Mouse (Mus musculus) embryonic facial prominence, embryonic 12.5 days (tissue): ENCODE data around the gene Pak1. TPM values are rescaled to one million over a fixed set of nuclear protein-coding genes. Genes with fewer than 3 reads are reported as not detected.

Experiments
- ATAC-seq: fragments of 200-750 bp; cut with Nextera tagmentation; 2 replicates; pipeline ENCODE4 v1.8.0; 2017; ENCODE audit not compliant: insufficient number of reproducible peaks, insufficient read depth, low FRiP score, low TSS enrichment
- H3K27ac ChIP-seq: fragments of 300-500 bp; sonication (generic); 2 replicates; pipeline ENCODE4 v1.5.1; 2016; ENCODE audit warnings: mild to moderate bottlenecking
- H3K27me3 ChIP-seq: fragments of 300-500 bp; sonication (generic); 2 replicates; pipeline ENCODE4 v1.6.1; 2016; ENCODE audit warnings: mild to moderate bottlenecking, moderate library complexity
- H3K36me3 ChIP-seq: fragments of 300-500 bp; sonication (generic); 2 replicates; pipeline ENCODE4 v1.6.1; 2016; ENCODE audit warnings: mild to moderate bottlenecking
- H3K4me1 ChIP-seq: fragments of 300-500 bp; sonication (generic); 2 replicates; pipeline ENCODE4 v1.6.1; 2016
- H3K4me2 ChIP-seq: fragments of 300-500 bp; sonication (generic); replicated peaks from 2 replicates; pipeline ENCODE4 v1.6.1; 2016; ENCODE audit warnings: mild to moderate bottlenecking, moderate library complexity
- H3K4me3 ChIP-seq: fragments of 300-500 bp; sonication (generic); 2 replicates; pipeline ENCODE4 v1.5.1; 2016; ENCODE audit warnings: mild to moderate bottlenecking
- H3K9ac ChIP-seq: fragments of 300-500 bp; sonication (generic); 2 replicates; pipeline ENCODE4 v1.6.1; 2016; ENCODE audit warnings: mild to moderate bottlenecking, moderate library complexity
- H3K9me3 ChIP-seq: fragments of 300-500 bp; sonication (generic); 2 replicates; pipeline ENCODE4 v1.6.1; 2016; ENCODE audit warnings: mild to moderate bottlenecking, moderate library complexity
- WGBS: fragments of 180-500 bp; shearing (Covaris S2); methylation state at CpG from one replicate; pipeline ENCODE4 v1.1.7; 2016; 5-methylcytosine and 5-hydroxymethylcytosine counted together
- polyA plus RNA-seq: library from polyadenylated mRNA; unstranded; fragments of >200 nt; fragmentation: Nextera tagmentation; extraction: Ambion mirVana; gene quantifications from 2 replicates; pipeline ENCODE4 v1.2.1, GENCODE M21; 2016

Gene Pak1
- polyA plus RNA-seq, 1 experiment from 2014 or later = 36.9 TPM

GRCm38 (mm10) chr7:97867866-97868265 lies 79.5 kb downstream of the Pak1 start:
- no peak for ATAC-seq
- H3K27me3 ChIP-seq = no peaks in the 10 kb centered on the region
- H3K4me1 ChIP-seq = no peaks in the 10 kb centered on the region
- no peaks in the 10 kb centered on the region; the same call in 1 of the 2 replicates for H3K36me3 ChIP-seq
- no peaks in the 10 kb centered on the region for H3K9me3 ChIP-seq
- no peak overlapping the region for H3K4me2 ChIP-seq
- no peak overlapping the region for H3K4me3 ChIP-seq
- WGBS = 75% methylated on average over 5 of the region's 5 CpGs
- no peak overlapping the region for H3K9ac ChIP-seq
- H3K27ac ChIP-seq = no peak overlapping the region

DNA sequence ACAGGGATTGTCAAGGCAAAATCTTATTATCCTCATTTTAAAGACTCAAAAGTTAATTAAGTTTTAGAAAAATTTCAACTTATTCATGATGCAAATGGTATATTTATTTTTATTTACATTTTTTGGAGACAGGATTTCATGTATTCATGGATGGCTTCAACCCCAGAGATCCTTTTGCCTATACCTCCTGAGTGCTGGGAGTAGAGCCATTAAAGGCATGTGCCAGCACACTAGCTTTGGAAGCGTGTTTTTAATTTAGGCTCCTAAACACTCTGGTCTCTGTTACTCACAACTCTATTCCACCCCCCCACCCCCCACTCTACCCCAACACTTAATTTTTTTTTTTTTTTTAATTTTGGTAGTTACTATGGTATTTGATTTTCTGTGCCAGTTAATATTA lies 80.4 kb downstream of the Pak1 start:
- Histone ChIP-seq H3K27ac (no peak overlapping the region), H3K9ac (no peak overlapping the region)
- WGBS = 76% methylated on average over 1 of the region's 1 CpGs

GRCm38 (mm10) chr7:97872396-97872795 lies 84.1 kb downstream of the Pak1 start:
- no peaks in the 10 kb centered on the region for H3K4me1 ChIP-seq
- H3K9ac ChIP-seq = no peak overlapping the region
- no peak overlapping the region for H3K4me2 ChIP-seq
- no peaks in the 10 kb centered on the region for H3K27me3 ChIP-seq
- 95% methylated on average over 4 of the region's 4 CpGs for WGBS
- no peaks in the 10 kb centered on the region for H3K36me3 ChIP-seq
- H3K4me3 ChIP-seq = no peak overlapping the region
- no peaks in the 10 kb centered on the region for H3K9me3 ChIP-seq
- no peak for ATAC-seq
- H3K27ac ChIP-seq = no peak overlapping the region

More for the DNA sequence above, 80.4 kb downstream of the Pak1 start:
- Histone ChIP-seq H3K4me3 (no peak overlapping the region), H3K4me1 (no peaks in the 10 kb centered on the region), H3K27me3 (no peaks in the 10 kb centered on the region), H3K4me2 (no peak overlapping the region), H3K36me3 (no peaks in the 10 kb centered on the region; the same call in 1 of the 2 replicates), H3K9me3 (no peaks in the 10 kb centered on the region)
- ATAC-seq = no peak

GRCm38 (mm10) chr7:97873317-97873716 lies 85.0 kb downstream of the Pak1 start:
- Histone ChIP-seq H3K27me3 (no peaks in the 10 kb centered on the region), H3K36me3 (no peaks in the 10 kb centered on the region), H3K9me3 (no peaks in the 10 kb centered on the region), H3K4me1 (no peaks in the 10 kb centered on the region), H3K27ac (no peak overlapping the region), H3K9ac (no peak overlapping the region), H3K4me2 (no peak overlapping the region), H3K4me3 (no peak overlapping the region)
- no peak for ATAC-seq

- no peaks in the 10 kb centered on the region for H3K27me3 ChIP-seq
- H3K36me3 ChIP-seq = no peaks in the 10 kb centered on the region
- H3K4me2 ChIP-seq = no peak overlapping the region
- H3K4me3 ChIP-seq = no peak overlapping the region
- no peak overlapping the region for H3K27ac ChIP-seq
- H3K9me3 ChIP-seq = no peaks in the 10 kb centered on the region
- H3K4me1 ChIP-seq = no peaks in the 10 kb centered on the region
- H3K9ac ChIP-seq = no peak overlapping the region
- 73% methylated on average over 7 of the region's 7 CpGs for WGBS
- no peak for ATAC-seq
These were observed 89.7 kb downstream of the Pak1 start for GRCm38 (mm10) chr7:97877846-97878538.

DNA sequence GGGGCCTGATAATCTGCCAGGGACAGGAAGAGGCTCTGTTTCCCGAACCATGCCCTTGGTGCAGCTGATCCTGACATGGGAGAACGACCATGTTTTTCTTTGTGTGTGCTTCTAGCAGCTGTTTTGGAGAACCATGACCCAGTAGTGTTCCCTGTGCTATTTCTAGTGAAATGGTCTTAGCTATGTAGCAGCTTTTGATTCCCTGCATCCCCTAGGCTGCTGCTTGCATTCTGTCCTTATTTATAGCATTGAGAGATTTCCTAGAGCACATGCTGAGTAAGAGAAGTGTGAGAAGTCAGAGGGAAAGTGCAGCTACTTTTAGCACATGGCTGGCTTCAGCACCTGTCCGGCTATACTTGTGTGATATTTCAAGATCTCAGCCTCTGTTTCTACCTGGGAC lies 123.3 kb downstream of the Pak1 start:
- Histone ChIP-seq H3K27ac (no peak overlapping the region), H3K4me1 (no peaks in the 10 kb centered on the region), H3K4me2 (no peak overlapping the region), H3K9ac (no peak overlapping the region), H3K9me3 (no peaks in the 10 kb centered on the region), H3K36me3 (peaks cover 11% of the 10 kb centered on the region), H3K4me3 (no peak overlapping the region), H3K27me3 (no peaks in the 10 kb centered on the region)
- no peak for ATAC-seq
- WGBS = 74% methylated on average over 3 of the region's 3 CpGs

DNA sequence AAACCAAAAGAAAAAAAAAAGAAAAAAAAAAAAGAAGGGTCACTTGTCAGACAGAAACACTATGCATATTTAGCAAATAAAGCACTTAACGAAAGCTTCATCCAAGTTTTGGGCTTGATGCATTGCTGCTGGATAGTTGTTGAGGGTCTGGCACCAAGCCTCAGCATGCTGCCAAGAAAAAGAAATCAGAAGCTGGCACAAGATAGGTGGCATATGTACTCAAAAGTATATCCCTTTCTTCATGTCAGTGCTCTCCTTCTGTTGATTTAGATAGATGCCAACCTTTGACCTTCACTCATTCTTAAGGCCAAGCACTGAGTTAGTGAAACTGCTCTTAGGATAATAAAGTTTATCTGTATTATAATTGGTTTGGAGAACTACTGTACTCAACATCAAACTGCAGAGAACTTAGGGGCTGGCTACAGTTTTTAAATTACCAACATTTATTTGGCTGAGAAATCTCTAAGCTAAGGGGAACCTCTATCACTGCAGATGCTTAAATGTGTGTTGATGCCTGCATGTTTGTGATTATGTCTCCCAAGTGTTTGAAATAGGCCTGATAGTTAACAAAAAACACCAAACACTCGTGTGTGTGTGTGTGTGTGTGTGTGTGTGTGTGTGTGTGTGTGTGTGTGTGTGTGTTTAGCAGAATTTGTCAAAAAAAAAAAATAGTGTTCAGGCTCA lies 126.6 kb downstream of the Pak1 start:
- no peaks in the 10 kb centered on the region for H3K27me3 ChIP-seq
- no peak for ATAC-seq
- H3K36me3 ChIP-seq = peaks cover 2% of the 10 kb centered on the region; the same call in 1 of the 2 replicates
- H3K9ac ChIP-seq = no peak overlapping the region
- no peaks in the 10 kb centered on the region for H3K9me3 ChIP-seq
- WGBS = 76% methylated on average over 2 of the region's 2 CpGs
- H3K27ac ChIP-seq = no peak overlapping the region
- H3K4me3 ChIP-seq = no peak overlapping the region
- no peak overlapping the region for H3K4me2 ChIP-seq
- no peaks in the 10 kb centered on the region for H3K4me1 ChIP-seq

- H3K4me3 ChIP-seq = no peak within 1 kb of the TSS
- no peak; the same call in 1 of the 2 replicates for ATAC-seq
- H3K9ac ChIP-seq = no peak within 1 kb of the TSS
- H3K27ac ChIP-seq = no peak within 1 kb of the TSS
- no peak within 1 kb of the TSS for H3K4me2 ChIP-seq
- WGBS = 78% methylated on average over 12 of the region's 12 CpGs
- H3K9me3 ChIP-seq = no peaks in the 10 kb centered on the region
- H3K4me1 ChIP-seq = no peaks in the 10 kb centered on the region
- no peaks in the 10 kb centered on the region for H3K27me3 ChIP-seq
- H3K36me3 ChIP-seq = no peaks in the 10 kb centered on the region
These were observed 131.4 kb downstream of the Pak1 start, which contains the start of gene Gdpd4 for GRCm38 (mm10) chr7:97919742-97920141. Gdpd4 (plus strand) TSS chr7:97919955.

- H3K4me2 ChIP-seq = no peak overlapping the region
- H3K27ac ChIP-seq = no peak overlapping the region
- no peaks in the 10 kb centered on the region for H3K9me3 ChIP-seq
- H3K4me1 ChIP-seq = no peaks in the 10 kb centered on the region
- no peak for ATAC-seq
- H3K4me3 ChIP-seq = no peak overlapping the region
- no peaks in the 10 kb centered on the region for H3K36me3 ChIP-seq
- 79% methylated on average over 1 of the region's 1 CpGs for WGBS
- H3K27me3 ChIP-seq = no peaks in the 10 kb centered on the region
- no peak overlapping the region for H3K9ac ChIP-seq
These were observed 137.5 kb downstream of the Pak1 start for GRCm38 (mm10) chr7:97925819-97926218.

DNA sequence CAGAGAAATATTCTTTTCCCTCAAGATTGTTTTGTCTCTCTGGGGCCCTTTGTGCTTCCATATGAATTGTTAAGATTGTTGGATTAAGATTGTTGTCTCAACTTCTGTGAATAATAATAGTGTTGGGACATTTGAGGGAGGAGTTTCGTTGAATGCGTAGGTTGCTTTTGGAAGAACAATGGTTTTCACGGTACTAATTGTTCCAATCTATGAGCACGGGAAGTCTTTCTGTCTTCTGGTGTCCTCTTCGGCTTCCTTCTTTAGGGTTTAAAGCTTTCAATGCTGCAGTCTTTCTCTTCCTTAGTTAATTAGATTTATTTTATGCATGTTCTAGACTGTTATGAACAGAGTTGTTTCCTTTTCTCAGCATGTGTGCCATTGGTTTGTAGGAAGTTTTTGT lies 138.6 kb downstream of the Pak1 start:
- 88% methylated on average over 5 of the region's 5 CpGs for WGBS
- Histone ChIP-seq H3K27me3 (no peaks in the 10 kb centered on the region), H3K4me3 (no peak overlapping the region), H3K4me1 (no peaks in the 10 kb centered on the region), H3K36me3 (no peaks in the 10 kb centered on the region), H3K27ac (no peak overlapping the region), H3K9ac (no peak overlapping the region), H3K9me3 (no peaks in the 10 kb centered on the region), H3K4me2 (no peak overlapping the region)
- no peak for ATAC-seq

DNA sequence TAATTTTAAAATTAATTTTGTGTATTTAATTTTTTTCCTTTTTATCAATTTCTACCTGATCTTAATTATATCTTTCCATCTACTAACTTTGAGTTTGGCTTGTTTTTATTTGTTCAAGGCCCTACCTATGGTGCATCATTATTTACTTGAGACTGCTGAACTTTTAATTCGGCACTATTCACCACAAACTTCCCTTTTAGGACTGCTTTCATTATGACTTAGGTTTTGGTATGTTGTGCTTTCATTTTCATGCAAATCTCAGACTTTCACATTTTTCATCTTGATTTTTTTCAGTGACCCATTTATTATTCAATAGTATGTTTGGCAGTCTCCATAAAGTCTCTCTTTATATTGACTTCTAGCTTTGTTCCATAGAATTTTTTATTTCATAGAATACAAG lies 156.1 kb downstream of the Pak1 start:
- Histone ChIP-seq H3K4me2 (no peak overlapping the region), H3K36me3 (no peaks in the 10 kb centered on the region), H3K9me3 (no peaks in the 10 kb centered on the region), H3K27me3 (no peaks in the 10 kb centered on the region), H3K9ac (no peak overlapping the region), H3K4me1 (no peaks in the 10 kb centered on the region), H3K27ac (no peak overlapping the region), H3K4me3 (no peak overlapping the region)
- no peak for ATAC-seq
- WGBS = 82% methylated on average over 1 of the region's 1 CpGs
